Mouse (Mus musculus) embryonic stem cell, embryonic (primary cell): ENCODE measurements around the gene Amdhd1.

Source experiments
- CTCF ChIA-PET, 4 experiments: fragments of 300-600 bp in 2 of 4; fragments of 350-600 bp in 2 of 4; sonication (Branson Sonifier 250); formaldehyde crosslinking; loops; one replicate each; lab custom pipeline; 2022; ENCODE audit warnings: inconsistent platforms in 2 of 4; lab: Charles Lee
- POLR2A ChIA-PET, 4 experiments: fragments of 300-600 bp in 2 of 4; fragments of 350-600 bp in 2 of 4; sonication (Branson Sonifier 250); formaldehyde crosslinking; loops; one replicate each; lab custom pipeline; 2022; ENCODE audit warnings: antibody characterized with exemption in 4 of 4, inconsistent platforms in 1 of 4; lab: Charles Lee

Amdhd1 gene

DNA sequence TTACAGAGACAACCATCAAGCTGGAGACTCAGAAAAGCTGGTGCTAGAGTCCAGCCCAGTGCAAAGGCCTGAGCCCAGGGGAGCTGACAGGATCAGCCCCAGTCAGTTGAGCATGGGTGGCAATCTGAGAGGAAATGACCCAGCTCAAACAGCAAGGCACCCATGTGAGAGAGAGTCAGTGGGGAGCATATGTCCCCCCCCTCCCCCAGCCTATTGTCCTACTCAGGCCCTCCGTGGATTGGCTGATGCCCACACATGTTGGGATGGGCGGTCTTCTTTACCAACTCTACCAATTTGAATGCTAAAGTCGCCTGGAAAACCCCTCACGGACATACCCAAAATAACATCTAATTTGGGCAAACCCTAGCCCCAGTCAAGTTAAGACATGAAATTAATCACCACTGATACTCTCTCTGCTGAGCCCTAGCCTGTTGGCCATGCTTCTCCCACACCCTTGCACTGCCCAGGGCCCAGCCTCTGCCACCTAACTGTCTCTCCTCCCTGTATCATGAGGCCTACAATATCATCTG lies 8.0 kb upstream of the Amdhd1 start:
- POLR2A ChIA-PET = interaction anchor here in 2 of 4 experiments (1.6 to 2.6 kb wide), 4 partner anchors 12 to 42 kb away, joined by 4 to 17 read pairs (median 4); partner anchors contain the start of gene Snrpf (in 1 of the 2)
- CTCF ChIA-PET = interaction anchor here in 3 of 4 experiments (0.6 to 5.6 kb wide), 6 partner anchors 8 to 445 kb away, joined by 3 to 48 read pairs (median 13); partner anchors contain the start of gene Amdhd1 (in 1 of the 3)

DNA sequence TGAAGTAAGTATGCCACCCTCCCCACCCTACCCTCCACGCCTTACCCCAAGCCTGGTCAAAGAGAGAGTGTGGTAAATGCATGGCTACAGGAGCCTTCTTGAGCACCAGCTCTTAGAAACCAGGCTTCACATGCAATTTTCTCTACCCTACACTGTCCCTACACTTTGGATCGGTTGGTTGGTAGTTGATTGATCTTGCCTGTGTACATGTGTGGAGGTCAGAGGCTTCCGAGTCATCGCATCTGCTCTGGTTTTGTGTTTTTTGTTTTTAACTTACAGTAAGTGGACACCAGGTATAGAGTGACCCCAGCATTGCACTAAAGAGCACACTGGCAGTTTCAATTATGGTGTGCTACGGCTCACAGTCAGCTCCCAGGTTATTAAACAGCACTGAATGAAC lies 4.3 kb upstream of the Amdhd1 start:
- ChIA-PET CTCF (no interaction called here), POLR2A (interaction anchor here in 1 of 4 experiments (0.6 to 1.2 kb wide), 3 partner anchors 10 to 421 kb away, joined by 3 read pairs; no protein-coding TSS in a partner anchor)

DNA sequence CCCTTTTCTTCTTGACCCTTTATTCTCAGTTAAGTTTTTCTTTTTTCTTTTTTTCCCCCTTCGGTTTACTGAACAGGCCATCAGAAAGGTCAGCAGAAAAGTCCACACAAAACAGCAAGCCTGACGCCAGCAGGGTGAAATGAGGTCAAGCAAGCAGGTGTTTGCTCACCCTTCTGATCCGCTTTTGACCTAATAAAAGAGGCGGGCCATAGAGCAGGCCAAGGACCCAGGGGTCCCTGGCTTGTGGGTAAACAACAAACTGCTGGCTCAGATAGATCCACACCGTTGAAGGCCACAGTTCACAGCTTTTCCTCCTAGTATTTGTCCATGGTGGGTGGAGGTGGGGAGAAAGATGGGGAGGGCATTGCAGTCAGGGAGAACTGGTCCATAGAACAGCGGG lies 3.3 kb upstream of the Amdhd1 start:
- POLR2A ChIA-PET = interaction anchor here in 1 of 4 experiments (1.1 to 2.5 kb wide), 3 partner anchors 44 to 277 kb away, joined by 3 to 8 read pairs (median 5); no protein-coding TSS in a partner anchor
- CTCF ChIA-PET = no interaction called here

DNA sequence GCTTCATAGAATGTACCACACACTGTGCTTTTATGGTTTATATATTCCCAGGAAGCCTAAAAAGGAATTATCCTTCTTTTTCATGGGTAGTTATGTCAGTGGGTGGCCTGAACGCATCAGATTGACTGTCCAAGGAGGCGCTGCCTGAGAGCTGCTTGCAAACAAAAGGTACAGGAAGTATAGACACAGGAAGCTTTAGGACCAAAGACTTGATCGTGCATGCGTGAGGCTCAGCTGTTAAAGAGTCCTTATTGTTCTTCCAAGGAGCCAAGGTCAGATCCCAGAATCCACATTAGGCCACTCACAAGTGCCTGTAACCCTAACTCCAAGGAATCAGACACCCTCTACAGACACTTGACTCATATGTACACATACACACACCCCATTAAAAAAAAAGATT lies 2.5 kb upstream of the Amdhd1 start:
- ChIA-PET POLR2A (interaction anchor here (0.6 to 2.5 kb wide), 7 partner anchors 14 to 277 kb away, joined by 3 to 13 read pairs (median 3); partner anchors contain the start of gene Lta4h (in 1 of the 4)), CTCF (interaction anchor here in 2 of 4 experiments (0.5 to 0.7 kb wide), 2 partner anchors 18 to 56 kb away, joined by 3 to 5 read pairs; no protein-coding TSS in a partner anchor)

DNA sequence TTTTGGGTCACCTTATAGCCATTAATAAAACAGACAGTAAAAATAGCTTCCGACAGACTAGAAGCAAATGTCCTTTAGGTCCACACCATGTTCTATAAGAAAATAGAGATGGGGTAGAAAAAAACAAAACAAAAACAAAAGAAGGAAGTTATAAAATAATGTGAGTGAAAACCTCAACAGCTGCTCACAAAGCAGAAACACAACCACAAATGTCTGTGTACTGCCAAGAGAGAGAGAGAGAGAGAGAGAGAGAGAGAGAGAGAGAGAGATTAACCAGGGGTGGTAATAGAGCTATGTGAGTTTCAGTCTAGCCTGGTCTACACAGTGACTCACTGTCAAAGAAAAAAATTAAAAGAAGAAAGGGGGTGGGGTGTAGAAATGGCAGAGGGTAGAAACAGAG lies 1.8 kb upstream of the Amdhd1 start:
- ChIA-PET POLR2A (interaction anchor here in 3 of 4 experiments (0.6 to 2.5 kb wide), 5 partner anchors 26 to 153 kb away, joined by 3 to 8 read pairs (median 3); partner anchors contain the start of gene Lta4h (in 1 of the 3)), CTCF (interaction anchor here in 1 of 4 experiments (0.6 kb wide), 1 partner anchor 31 kb away, joined by 13 read pairs; no protein-coding TSS in a partner anchor)

DNA sequence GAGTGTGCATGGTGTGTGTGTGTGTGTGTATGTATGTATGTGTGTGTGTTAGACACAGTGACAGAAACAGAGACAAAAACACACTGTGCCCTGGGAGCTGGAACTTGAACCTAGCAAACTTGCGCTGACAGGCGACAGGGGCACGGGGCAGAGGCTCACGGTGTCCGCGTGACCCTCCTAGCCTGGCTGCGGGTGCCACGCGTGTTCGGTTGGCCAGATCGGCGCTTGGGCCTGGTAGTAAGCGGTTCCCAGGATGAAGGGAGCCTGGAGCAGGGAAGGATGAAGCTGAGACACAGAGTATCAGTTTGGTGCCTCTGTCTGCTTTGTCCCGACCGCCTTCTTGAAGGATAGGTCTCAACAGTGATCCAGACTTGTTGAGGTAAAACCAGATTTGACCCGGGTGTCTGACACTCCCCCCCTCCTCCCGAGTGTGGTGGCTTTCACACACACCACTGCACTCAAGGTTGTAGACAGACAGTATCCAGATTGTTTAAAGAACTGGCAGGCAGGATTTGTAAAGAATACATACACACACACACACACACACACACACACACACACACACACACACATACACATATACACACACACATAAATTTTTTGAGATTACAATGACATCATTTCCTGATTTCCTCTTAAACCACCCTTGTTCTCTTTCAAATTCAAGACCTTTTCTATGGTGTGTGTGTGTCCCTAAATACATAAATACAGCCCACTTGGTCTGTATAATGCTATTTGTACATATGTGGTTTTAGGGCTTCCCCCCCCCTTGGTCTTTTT lies 788 bp upstream of the Amdhd1 start, which contains the start of gene Ccdc38:
Gene Ccdc38, plus strand, starts transcription at position 202 of the 780 bp plus-strand sequence.
- ChIA-PET CTCF (interaction anchor here in 3 of 4 experiments (0.5 to 2.1 kb wide), 8 partner anchors 8 to 1018 kb away, joined by 3 to 15 read pairs (median 4); no protein-coding TSS in a partner anchor), POLR2A (interaction anchor here in 3 of 4 experiments (0.9 to 2.5 kb wide), 8 partner anchors 9 to 108 kb away, joined by 3 to 8 read pairs (median 6); no protein-coding TSS in a partner anchor)

DNA sequence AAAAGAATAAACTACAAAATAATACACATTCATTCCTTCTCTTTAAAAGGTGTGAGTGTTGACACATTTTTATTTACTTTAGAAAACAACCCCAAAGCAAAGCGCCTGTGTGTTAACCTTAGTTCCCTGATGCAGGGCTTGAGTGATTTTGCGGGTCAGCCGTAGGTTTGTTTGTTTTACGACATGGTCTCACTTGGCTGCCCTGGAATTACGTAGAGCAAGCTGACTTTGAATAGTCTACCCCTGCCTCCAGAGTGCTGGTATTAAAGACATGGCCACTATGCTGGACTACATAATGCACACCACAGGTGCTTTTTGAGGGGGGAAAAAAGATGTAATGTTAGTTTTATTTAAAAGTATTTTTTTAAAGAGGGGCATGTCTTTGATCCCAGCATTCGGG lies 1.0 kb downstream of the Amdhd1 start:
- ChIA-PET CTCF (interaction anchor here in 2 of 4 experiments (0.9 to 2.1 kb wide), 4 partner anchors 10 to 274 kb away, joined by 5 to 15 read pairs (median 6); no protein-coding TSS in a partner anchor), POLR2A (interaction anchor here in 3 of 4 experiments (0.8 to 1.8 kb wide), 3 partner anchors 11 to 16 kb away, joined by 3 to 8 read pairs (median 7); no protein-coding TSS in a partner anchor)

DNA sequence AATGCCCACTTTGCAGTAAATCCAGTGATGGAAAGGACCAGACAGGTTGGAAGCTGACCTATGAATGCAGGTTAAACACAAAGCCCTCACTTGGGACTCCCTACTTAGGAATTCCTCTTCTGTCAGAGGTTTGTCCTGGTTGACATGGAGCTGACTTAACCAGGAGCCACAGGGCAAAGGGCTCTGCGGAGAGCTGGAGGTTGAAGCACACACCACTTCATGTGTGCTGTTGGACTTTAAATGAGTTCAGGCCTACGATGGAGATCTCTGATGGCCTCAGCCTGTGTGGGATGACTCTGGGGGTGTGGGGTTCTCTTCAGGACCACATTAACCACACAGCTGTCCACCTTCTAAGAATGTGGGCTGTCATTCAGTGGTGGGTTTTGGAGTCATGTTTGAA lies 1.5 kb downstream of the Amdhd1 start:
- ChIA-PET POLR2A (interaction anchor here in 1 of 4 experiments (0.8 kb wide), 1 partner anchor 16 kb away, joined by 3 read pairs; no protein-coding TSS in a partner anchor), CTCF (no interaction called here)

DNA sequence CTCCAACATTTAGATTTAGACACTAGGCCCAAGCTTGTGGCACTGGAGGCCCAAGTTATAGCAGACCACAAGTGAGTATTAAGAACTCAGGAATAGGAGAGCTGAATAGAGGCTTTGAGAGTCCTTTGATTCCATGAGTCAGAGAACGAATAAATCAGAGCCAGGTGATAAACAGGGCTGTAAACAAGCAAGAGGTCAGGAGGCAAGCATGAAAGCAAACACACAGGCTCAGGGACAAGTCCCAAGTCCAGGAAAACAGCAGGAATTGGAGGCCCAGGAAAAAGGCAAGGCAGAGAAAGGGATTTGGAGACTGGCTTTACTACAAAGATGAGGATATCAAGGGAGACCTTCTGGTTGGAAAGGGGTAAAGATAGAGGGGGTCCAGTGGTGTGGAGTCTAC lies 14.5 kb downstream of the Amdhd1 start:
- POLR2A ChIA-PET = interaction anchor here in 1 of 4 experiments (0.6 kb wide), 1 partner anchor 48 kb away, joined by 3 read pairs; no protein-coding TSS in a partner anchor
- CTCF ChIA-PET = interaction anchor here in 2 of 4 experiments (0.6 to 0.8 kb wide), 4 partner anchors 10 to 347 kb away, joined by 3 to 4 read pairs (median 4); no protein-coding TSS in a partner anchor

DNA sequence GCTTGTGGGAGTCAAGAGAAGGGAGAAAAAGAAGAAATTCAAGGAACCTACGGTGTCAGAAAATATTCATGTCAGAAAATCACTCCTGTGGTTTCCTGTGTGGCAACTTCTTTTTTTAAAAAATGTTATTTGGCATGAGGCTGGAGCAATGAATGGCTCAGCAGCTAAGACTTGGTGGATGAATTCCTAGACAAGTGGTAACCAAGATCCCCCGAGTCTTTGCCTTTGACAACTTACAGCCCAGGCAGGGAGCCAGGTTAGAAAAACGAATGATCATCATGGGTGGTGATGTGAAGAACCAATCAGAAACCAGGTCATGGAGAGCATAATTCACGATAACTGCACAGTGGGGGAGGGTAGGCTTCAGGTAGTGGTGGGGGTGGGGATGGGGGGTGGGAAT lies 18.8 kb downstream of the Amdhd1 start:
- CTCF ChIA-PET = interaction anchor here in 1 of 4 experiments (0.9 kb wide), 1 partner anchor 292 kb away, joined by 3 read pairs; no protein-coding TSS in a partner anchor
- POLR2A ChIA-PET = interaction anchor here in 1 of 4 experiments (0.7 kb wide), 1 partner anchor 443 kb away, joined by 3 read pairs; no protein-coding TSS in a partner anchor

DNA sequence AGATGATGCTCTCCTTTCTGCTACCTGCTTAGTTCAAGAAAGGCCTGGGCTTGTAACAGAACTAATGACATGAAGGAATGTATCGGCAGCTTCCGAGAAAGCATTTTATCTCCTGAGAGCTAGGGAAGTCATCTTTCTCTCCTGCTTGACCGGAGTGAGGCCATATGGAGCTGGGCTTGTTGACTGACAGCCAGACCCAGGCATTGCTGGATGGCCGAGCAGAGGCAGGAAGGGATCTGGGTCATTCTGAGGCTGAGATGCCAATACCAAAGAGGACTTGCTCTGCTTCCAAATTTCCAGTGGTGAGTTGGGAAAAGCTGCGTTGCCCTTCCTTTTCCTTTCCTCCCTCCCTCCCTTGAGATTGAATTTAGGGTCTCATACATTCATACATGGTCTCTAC lies 20.1 kb downstream of the Amdhd1 start:
- CTCF ChIA-PET = no interaction called here
- POLR2A ChIA-PET = interaction anchor here in 1 of 4 experiments (0.6 kb wide), 1 partner anchor 449 kb away, joined by 14 read pairs; no protein-coding TSS in a partner anchor

DNA sequence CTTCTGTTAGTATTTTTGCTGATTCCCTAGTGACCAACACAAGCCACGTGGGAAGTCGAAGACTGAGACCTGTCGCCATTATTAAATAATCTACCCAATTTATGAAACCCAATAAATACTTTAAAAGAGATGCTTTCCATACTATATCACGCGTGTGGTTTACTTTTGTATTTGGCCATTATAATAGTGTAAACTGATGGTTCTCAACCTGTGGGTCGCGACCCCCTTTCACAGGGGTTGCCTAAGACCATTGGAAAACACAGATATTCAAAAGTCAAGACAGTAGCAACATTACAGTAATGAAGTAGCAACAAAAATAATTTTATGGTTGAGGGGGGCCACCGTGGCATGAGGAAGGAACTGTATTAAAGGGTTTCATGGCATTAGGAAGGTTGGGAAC lies 20.7 kb downstream of the Amdhd1 start:
- ChIA-PET CTCF (no interaction called here), POLR2A (no interaction called here)

DNA sequence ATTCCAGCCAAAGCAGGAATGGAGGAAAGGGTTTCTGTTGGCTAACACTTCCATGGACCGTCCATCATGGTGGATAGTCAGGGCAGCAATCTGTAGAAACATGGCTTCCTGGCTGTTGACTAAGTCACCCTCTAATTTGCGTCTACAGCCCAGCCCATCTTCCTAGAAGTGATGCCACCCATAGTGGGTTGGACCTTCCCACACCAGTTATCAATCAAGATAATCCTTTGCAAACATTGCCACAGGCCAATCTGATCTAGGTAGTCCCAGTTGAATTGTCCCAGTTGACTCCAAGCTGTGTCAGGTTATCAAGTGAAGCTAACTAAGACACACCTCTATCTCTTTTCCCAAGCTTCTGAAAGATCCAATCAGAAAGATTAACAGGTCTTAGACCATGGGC lies 21.2 kb downstream of the Amdhd1 start:
- CTCF ChIA-PET = no interaction called here
- POLR2A ChIA-PET = interaction anchor here in 1 of 4 experiments (0.6 kb wide), 1 partner anchor 285 kb away, joined by 3 read pairs; no protein-coding TSS in a partner anchor

DNA sequence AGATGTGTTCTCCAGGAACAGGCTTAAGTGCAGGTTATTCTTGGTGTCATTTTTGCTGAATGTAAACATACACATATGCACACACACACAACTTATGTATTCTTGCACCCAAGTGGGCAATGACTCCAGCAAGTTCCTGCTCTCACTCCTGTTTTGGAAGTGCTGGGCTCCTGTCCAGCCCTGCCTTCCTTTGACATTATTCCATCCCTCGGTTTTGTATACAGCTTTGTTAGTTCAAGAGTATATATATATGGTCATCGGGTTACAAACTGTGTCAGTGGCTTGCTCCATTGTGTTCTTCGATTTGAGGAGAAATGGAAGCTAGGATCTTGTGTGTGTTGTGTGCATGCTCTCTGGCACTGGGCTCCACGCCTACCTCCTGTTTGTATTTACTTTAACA lies 21.6 kb downstream of the Amdhd1 start:
- ChIA-PET CTCF (interaction anchor here in 1 of 4 experiments (0.5 kb wide), 1 partner anchor 11 kb away, joined by 3 read pairs; no protein-coding TSS in a partner anchor), POLR2A (interaction anchor here in 1 of 4 experiments (0.6 to 0.9 kb wide), 2 partner anchors 33 to 285 kb away, joined by 3 read pairs; no protein-coding TSS in a partner anchor)

DNA sequence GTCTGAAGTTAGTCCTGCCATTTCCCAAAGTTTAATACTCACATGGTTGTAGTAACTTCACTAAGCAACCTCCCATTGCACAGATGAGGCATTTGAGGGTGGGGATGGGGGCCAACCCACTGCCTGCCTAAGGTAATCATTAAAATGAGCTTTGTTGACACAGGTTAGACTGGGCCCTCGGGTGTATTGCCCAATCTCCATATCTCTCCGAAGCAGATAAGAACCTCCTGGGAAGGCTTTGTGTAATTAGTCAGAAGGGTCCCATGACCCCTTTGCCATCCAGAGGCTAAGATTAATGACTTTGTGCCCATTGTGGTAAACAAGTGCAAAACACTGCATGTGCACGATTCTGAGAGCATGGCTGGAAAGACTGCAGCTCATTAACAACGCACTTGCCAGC lies 22.1 kb downstream of the Amdhd1 start:
- ChIA-PET CTCF (interaction anchor here in 1 of 4 experiments (0.5 kb wide), 1 partner anchor 11 kb away, joined by 3 read pairs; no protein-coding TSS in a partner anchor), POLR2A (interaction anchor here in 1 of 4 experiments (0.9 kb wide), 1 partner anchor 32 kb away, joined by 3 read pairs; no protein-coding TSS in a partner anchor)

DNA sequence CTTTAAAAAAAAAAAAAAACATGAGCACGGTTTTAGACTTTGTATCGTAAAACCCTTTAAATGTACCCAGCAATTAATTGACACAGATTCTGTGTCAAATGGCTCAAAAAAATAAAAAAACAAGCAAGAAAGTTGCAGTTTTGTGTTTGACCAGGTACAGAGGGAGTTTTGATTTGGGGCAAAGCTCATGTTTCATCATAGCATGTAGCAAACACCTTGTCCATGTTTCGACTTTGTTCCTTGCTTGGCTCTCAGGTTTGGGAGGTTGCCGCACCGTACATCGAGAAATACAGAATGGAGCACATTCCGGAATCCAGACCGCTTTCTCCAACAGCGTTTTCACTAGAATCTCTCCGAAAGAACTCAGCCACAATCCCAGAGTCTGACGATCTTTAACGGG lies 23.9 kb downstream of the Amdhd1 start:
- ChIA-PET POLR2A (interaction anchor here in 3 of 4 experiments (0.6 to 2.7 kb wide), 16 partner anchors 9 to 1637 kb away, joined by 3 to 10 read pairs (median 3); no protein-coding TSS in a partner anchor), CTCF (interaction anchor here in 3 of 4 experiments (0.6 to 1.3 kb wide), 4 partner anchors 24 to 160 kb away, joined by 3 to 4 read pairs (median 3); partner anchors contain the start of genes Amdhd1 (in 1 of the 3) and Lta4h (in 1 of the 3))

DNA sequence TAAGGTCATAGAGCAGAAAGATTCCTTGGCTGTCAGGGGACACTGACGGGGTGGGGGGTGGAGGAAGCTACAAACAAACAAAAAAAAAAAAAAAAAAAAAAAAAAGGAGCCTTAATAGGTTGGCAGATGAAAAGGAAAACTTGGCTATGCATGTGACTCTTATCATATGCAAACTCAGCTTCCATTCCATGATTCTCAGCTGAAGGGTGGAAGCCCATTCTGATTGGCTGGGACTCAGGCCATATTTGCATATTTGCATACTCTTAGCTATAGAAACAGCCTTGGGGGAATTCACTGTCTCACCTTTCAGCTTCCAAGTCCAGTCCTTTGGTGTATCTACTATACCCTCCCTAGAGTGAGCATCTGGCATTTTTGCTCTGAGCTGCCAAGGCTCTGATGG lies 24.4 kb downstream of the Amdhd1 start:
- ChIA-PET CTCF (interaction anchor here (0.5 to 1.3 kb wide), 8 partner anchors 25 to 217 kb away, joined by 3 to 7 read pairs (median 4); partner anchors contain the start of genes Amdhd1 (in 1 of the 4) and Lta4h (in 1 of the 4)), POLR2A (interaction anchor here (0.6 to 2.7 kb wide), 17 partner anchors 9 to 1637 kb away, joined by 3 to 11 read pairs (median 4); no protein-coding TSS in a partner anchor)
